Mouse (Mus musculus) urinary bladder, postnatal 10 days (tissue): Measurements from ENCODE around the gene Zbtb8b.

Experiments used
- DNase-seq: peaks from one replicate; pipeline ENCODE4 v3.0.0; 2022; ENCODE audit warnings: low spot score

Gene Zbtb8b

DNA sequence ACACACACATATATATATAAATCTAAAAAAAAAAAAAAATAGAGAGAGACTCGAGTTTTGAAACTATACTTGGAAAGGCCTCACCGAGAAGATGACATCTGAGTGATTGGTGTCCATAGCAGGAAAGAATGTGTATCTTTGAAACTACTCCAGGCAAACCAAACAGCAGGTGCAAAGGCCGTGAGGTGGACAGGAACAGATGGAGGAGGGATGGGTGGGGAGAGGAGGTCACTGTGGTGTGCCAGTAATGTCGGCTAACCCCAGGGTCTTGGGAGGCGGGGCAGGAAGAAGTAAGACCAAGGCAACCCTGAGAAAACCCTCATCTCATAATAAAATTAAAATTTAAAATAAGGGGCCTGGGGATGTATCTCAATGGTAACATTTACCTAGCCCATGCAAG is 64.8 kb downstream of the Zbtb8b start:
- no peak for DNase-seq
